In genomic region chr11:116004840-116005700, GRCm38 (mm10) we compare ENCODE assay signal across 7 mouse cellular contexts. TPM values are rescaled to one million over a fixed set of nuclear protein-coding genes. Genes with fewer than 3 reads are reported as not detected.
DNase-seq lines count a peak whose midpoint lies in the region; ATAC-seq lines count a peak whose summit lies in the region.

No protein-coding gene starts in this region.

- ATAC-seq in hindbrain, embryonic 14.5 days (ENCODE audit: low FRiP score), result peak; percentile 46; the same call in 1 of the 2 replicates

- WGBS in hindbrain, embryonic 14.5 days, result 7% methylated on average over 51 of the region's 54 CpGs

- H3K27ac ChIP-seq in hindbrain, embryonic 14.5 days, result peak overlapping the region; percentile 32; the same call in 1 of the 2 replicates

- H3K27me3 ChIP-seq in hindbrain, embryonic 14.5 days (ENCODE audit: control insufficient read depth, insufficient read depth, low read length), result peaks cover 2% of the 10 kb centered on the region; the same call in 1 of the 2 replicates

- peaks cover 13% of the 10 kb centered on the region; the same call in 1 of the 2 replicates for H3K4me1 ChIP-seq in hindbrain, embryonic 14.5 days (replicated peaks; ENCODE audit: control insufficient read depth, insufficient read depth, low read length)

- DNase-seq in T-cell, adult 2 months (ENCODE audit: low spot score), result peak; percentile 54
- DNase-seq in cerebellum, postnatal 25 days, result peak; percentile 57 to 77
- DNase-seq in gastrocnemius, adult 18-20 months (ENCODE audit: low spot score), result peak; percentile 81
- peak; percentile 65 for DNase-seq in hindbrain, embryonic 14.5 days (ENCODE audit: low spot score)
- DNase-seq in left cerebral cortex, postnatal 4 days, result peak; percentile 72
- DNase-seq in mesoderm, embryonic 11.5 days (ENCODE audit: low read depth, low spot score), result peak; percentile 74
- peak; percentile 73 for DNase-seq in skeletal muscle tissue, adult 2 months (ENCODE audit: low read depth, low spot score)

- H3K4me3 ChIP-seq in hindbrain, embryonic 14.5 days (replicated peaks; ENCODE audit: low read length), result peak overlapping the region; percentile 29

- H3K4me2 ChIP-seq in hindbrain, embryonic 14.5 days (replicated peaks), result peak overlapping the region; percentile 69

- intact Hi-C loops in left cerebral cortex, postnatal 4 days (cut with DNase I), result loop anchor here (5.0 kb wide), 1 partner anchor 68 kb away; no protein-coding TSS in a partner anchor

- H3K9me3 ChIP-seq in hindbrain, embryonic 14.5 days (ENCODE audit: control insufficient read depth, low read length), result no peaks in the 10 kb centered on the region

- H3K9ac ChIP-seq in hindbrain, embryonic 14.5 days, result peak overlapping the region; percentile 51

- no peaks in the 10 kb centered on the region; the same call in 1 of the 2 replicates for H3K36me3 ChIP-seq in hindbrain, embryonic 14.5 days (replicated peaks; ENCODE audit: control insufficient read depth, insufficient read depth)

RNA-seq across cellular contexts. Expression of gene Galk1, which starts 7.4 kb away (rescaled TPM):
- total RNA-seq in gastrocnemius, adult 18-20 months (2021), result 1 to 10 TPM; 2.6 to 3.2 TPM
- polyA plus RNA-seq in hindbrain, embryonic 14.5 days (2014; fragmentation: Nextera tagmentation; extraction: Ambion mirVana), result 48.6 and 54.4 TPM in 2 replicates
- total RNA-seq in left cerebral cortex, postnatal 4 days (2021), result 10 to 100 TPM; 36.2 to 37.9 TPM

RNA-seq across cellular contexts. Expression of gene H3f3b, which starts 22.7 kb away (rescaled TPM):
- 10 to 100 TPM; 49.1 to 71.3 TPM for total RNA-seq in gastrocnemius, adult 18-20 months (2021)
- 1,746 and 2,054 TPM in 2 replicates for polyA plus RNA-seq in hindbrain, embryonic 14.5 days (2014; fragmentation: Nextera tagmentation; extraction: Ambion mirVana)
- 100 to 1,000 TPM; 510 to 587 TPM for total RNA-seq in left cerebral cortex, postnatal 4 days (2021)

RNA-seq across cellular contexts. Expression of gene Unk, which starts 25.1 kb away (rescaled TPM):
- 1 to 10 TPM; 5.1 to 7.5 TPM for total RNA-seq in gastrocnemius, adult 18-20 months (2021)
- polyA plus RNA-seq in hindbrain, embryonic 14.5 days (2014; fragmentation: Nextera tagmentation; extraction: Ambion mirVana), result 25.6 and 29.3 TPM in 2 replicates
- 10 to 100 TPM; 38.8 to 42.9 TPM for total RNA-seq in left cerebral cortex, postnatal 4 days (2021)

RNA-seq across cellular contexts. Expression of gene Itgb4, which starts 30.6 kb away (rescaled TPM):
- 1 to 10 TPM; 3.5 to 5.3 TPM for total RNA-seq in gastrocnemius, adult 18-20 months (2021)
- 1.5 and 1.6 TPM in 2 replicates for polyA plus RNA-seq in hindbrain, embryonic 14.5 days (2014; fragmentation: Nextera tagmentation; extraction: Ambion mirVana)
- total RNA-seq in left cerebral cortex, postnatal 4 days (2021), result 1 to 10 TPM; 3.7 to 4.4 TPM

Comparison
In these comparisons a context has a peak if more than half of its experiments do, and no peak if none do; other contexts are left out.
1. Peak in every context shown above with its lines: DNase-seq, ATAC-seq, H3K4me3 ChIP-seq and H3K27ac ChIP-seq.
2. RNA of gene Galk1, which starts 7.4 kb away (total RNA-seq): 36.2 to 37.9 TPM in left cerebral cortex, postnatal 4 days; 2.6 to 3.2 TPM in gastrocnemius, adult 18-20 months; every median in the first group is over 4 times any median in the second.
3. RNA of gene H3f3b, which starts 22.7 kb away (total RNA-seq): 510 to 587 TPM in left cerebral cortex, postnatal 4 days; 49.1 to 71.3 TPM in gastrocnemius, adult 18-20 months; every median in the first group is over 4 times any median in the second.
4. RNA of gene Unk, which starts 25.1 kb away (total RNA-seq): 38.8 to 42.9 TPM in left cerebral cortex, postnatal 4 days; 5.1 to 7.5 TPM in gastrocnemius, adult 18-20 months; every median in the first group is over 4 times any median in the second.